Mouse (Mus musculus) forebrain, embryonic 14.5 days (tissue): ENCODE measurements around the gene Cox15. TPM values are rescaled to one million over a fixed set of nuclear protein-coding genes. Genes with fewer than 3 reads are reported as not detected.

Experiments used
- ATAC-seq: fragments of 200-750 bp; cut with Nextera tagmentation; 2 replicates; pipeline ENCODE4 v1.8.0; 2017; ENCODE audit warnings: mild to moderate bottlenecking, moderate library complexity
- DNase-seq: peaks from one replicate; pipeline ENCODE4 v3.0.0-alpha.2; 2015; ENCODE audit warnings: low spot score
- H3K27ac ChIP-seq: fragments of 300-500 bp; sonication (generic); 2 replicates; pipeline ENCODE4 v1.5.1; 2014; ENCODE audit warnings: low read depth, mild to moderate bottlenecking, control low read depth, low read length, moderate library complexity
- H3K27me3 ChIP-seq: fragments of 300-500 bp; sonication (generic); replicated peaks from 2 replicates; pipeline ENCODE4 v1.6.1; 2014; ENCODE audit warnings: low read length, control low read depth, mixed read lengths; ENCODE audit not compliant: control insufficient read depth, insufficient read depth
- H3K36me3 ChIP-seq: fragments of 300-500 bp; sonication (generic); 2 replicates; pipeline ENCODE4 v1.6.1; 2014; ENCODE audit warnings: low read length, control low read depth; ENCODE audit not compliant: control insufficient read depth, insufficient read depth
- H3K4me1 ChIP-seq: fragments of 300-500 bp; sonication (generic); 2 replicates; pipeline ENCODE4 v1.6.1; 2014; ENCODE audit warnings: antibody characterized with exemption, low read length, control low read depth; ENCODE audit not compliant: control insufficient read depth, insufficient read depth
- H3K4me2 ChIP-seq: fragments of 300-500 bp; sonication (generic); 2 replicates; pipeline ENCODE4 v1.6.1; 2014; ENCODE audit warnings: mild to moderate bottlenecking, control low read depth, low read length
- H3K4me3 ChIP-seq: fragments of 300-500 bp; sonication (generic); 2 replicates; pipeline ENCODE4 v1.5.1; 2014; ENCODE audit warnings: low read depth, low read length, control low read depth
- H3K9ac ChIP-seq: fragments of 300-500 bp; sonication (generic); 2 replicates; pipeline ENCODE4 v1.6.1; 2014; ENCODE audit warnings: mild to moderate bottlenecking, low read length, control low read depth, moderate library complexity
- H3K9me3 ChIP-seq: fragments of 300-500 bp; sonication (generic); replicated peaks from 2 replicates; pipeline ENCODE4 v1.6.1; 2016; ENCODE audit warnings: low read length, control low read depth, mixed read lengths; ENCODE audit not compliant: control insufficient read depth
- WGBS: fragments of 180-500 bp; shearing (Covaris S2); extraction: QIAGEN DNeasy Blood & Tissue Kit; methylation state at CpG from one replicate; pipeline ENCODE4 v1.1.7; 2014; 5-methylcytosine and 5-hydroxymethylcytosine counted together
- polyA plus RNA-seq: library from polyadenylated mRNA; unstranded; fragments of >200 nt; fragmentation: Nextera tagmentation; extraction: Ambion mirVana; gene quantifications from 2 replicates; pipeline ENCODE4 v1.2.1, GENCODE M21; 2014

Cox15 gene
- polyA plus RNA-seq, 1 experiment from 2014 or later = 5.7 TPM

DNA sequence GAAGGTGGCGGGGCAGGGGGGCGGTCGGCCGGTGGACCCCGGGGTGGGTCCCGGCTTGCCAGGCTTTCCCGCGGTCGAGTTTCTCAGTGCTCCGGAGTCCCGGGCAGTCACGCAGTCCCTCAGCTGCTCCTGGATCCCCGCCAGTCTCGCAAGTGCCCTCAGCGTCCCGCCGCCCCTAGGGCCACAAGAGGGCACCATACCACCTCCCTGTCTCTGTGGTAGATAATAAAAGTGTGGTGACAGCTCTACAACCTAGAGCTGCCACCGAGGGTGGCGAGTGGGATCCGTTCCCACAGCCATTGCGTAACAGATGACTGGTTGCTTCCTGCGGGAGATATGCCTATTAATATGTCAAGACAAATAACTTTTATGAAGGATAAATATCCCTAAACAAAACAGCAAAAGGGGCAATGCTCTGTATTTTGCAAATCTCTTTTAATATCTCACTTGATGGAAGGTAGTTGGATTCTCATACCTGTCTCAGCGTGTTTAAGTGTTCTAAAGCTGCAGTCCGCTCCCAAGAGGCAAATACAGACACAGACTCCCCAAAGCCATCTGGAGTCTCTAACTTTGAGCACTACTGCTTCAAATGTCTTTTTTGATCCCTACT is 531 bp upstream of the Cox15 start:
- peaks cover 25% of the 10 kb centered on the region for H3K36me3 ChIP-seq
- H3K4me2 ChIP-seq = peak overlapping the region; percentile 67
- H3K4me1 ChIP-seq = no peaks in the 10 kb centered on the region; the same call in 1 of the 2 replicates
- peak overlapping the region; percentile 68 for H3K9ac ChIP-seq
- H3K4me3 ChIP-seq = peak overlapping the region; percentile 55
- no peaks in the 10 kb centered on the region for H3K9me3 ChIP-seq
- peak overlapping the region; percentile 90 for H3K27ac ChIP-seq
- peak; percentile 85 for DNase-seq
- 2% methylated on average over 23 of the region's 24 CpGs for WGBS
- H3K27me3 ChIP-seq = no peaks in the 10 kb centered on the region
- ATAC-seq = peak; percentile 89

DNA sequence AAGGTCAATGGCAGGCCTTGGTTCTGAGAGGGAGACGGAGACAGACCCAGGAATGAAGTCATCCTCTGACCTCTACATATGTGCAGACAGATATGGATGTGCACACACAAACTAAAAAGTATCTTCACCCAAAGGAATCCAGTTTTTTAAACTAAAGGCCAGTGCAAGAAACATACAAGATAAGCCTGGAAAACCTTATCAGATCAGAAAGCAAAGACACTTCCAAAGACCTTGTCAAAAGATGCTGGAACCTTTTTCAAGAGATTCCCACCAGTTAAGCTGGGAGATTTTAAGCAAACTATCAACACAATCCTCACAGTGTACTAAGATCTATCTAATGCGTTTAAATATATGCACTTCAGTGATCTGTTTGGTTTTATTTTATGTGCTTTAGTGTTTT is 2.8 kb downstream of the Cox15 start:
- H3K4me2 ChIP-seq = no peak overlapping the region
- peaks cover 57% of the 10 kb centered on the region for H3K36me3 ChIP-seq
- H3K9me3 ChIP-seq = no peaks in the 10 kb centered on the region
- ATAC-seq = no peak
- no peak overlapping the region for H3K4me3 ChIP-seq
- WGBS = 96% methylated on average over 2 of the region's 2 CpGs
- H3K27me3 ChIP-seq = no peaks in the 10 kb centered on the region
- no peak overlapping the region for H3K9ac ChIP-seq
- no peaks in the 10 kb centered on the region; the same call in 1 of the 2 replicates for H3K4me1 ChIP-seq
- H3K27ac ChIP-seq = no peak overlapping the region
- DNase-seq = no peak

DNA sequence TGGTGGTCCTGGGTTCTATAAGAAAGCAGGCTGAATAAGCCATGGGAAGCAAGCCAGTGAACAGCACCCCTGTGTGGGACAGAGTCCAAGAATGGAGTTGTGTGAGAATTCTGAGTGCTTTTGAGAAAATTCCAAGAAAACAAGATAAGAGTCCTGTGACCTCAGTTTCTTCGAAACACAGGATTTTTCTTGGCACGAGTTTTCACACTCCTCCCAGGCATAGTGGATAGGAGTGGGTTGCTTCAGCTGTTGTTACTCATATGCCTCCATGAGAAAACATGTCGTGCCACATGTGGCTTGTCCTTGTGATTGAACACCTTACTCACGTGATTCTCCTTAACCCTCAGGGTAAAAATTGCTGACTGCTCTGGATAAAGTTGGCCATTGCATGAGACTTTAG is 4.9 kb downstream of the Cox15 start:
- H3K36me3 ChIP-seq = peaks cover 73% of the 10 kb centered on the region
- no peak overlapping the region for H3K4me3 ChIP-seq
- no peak for ATAC-seq

DNA sequence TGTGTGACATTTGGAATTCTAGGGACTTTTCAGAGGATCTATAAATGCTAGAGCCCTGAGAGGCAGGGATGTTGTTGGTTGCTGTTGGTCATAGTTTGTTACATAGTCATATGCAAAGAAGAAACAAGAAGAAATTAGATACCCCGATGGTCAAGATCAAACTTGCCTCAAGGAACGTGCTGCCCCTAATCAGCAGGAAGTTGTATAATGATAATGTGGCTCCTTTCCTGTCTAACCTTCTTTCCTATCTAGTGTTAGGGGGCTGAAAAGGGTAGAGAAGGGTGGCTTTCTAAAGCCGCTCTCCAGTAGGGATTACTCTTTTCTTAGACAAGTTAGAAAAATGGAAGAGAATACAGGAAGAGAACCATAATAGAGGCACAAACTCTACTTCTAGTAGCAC is 7.1 kb downstream of the Cox15 start:
- H3K27me3 ChIP-seq = no peaks in the 10 kb centered on the region
- H3K36me3 ChIP-seq = peaks cover 89% of the 10 kb centered on the region
- DNase-seq = no peak
- H3K27ac ChIP-seq = no peak overlapping the region
- no peaks in the 10 kb centered on the region for H3K9me3 ChIP-seq
- H3K9ac ChIP-seq = no peak overlapping the region
- ATAC-seq = no peak
- WGBS = over 99% methylated on average over 3 of the region's 3 CpGs
- no peak overlapping the region for H3K4me3 ChIP-seq
- no peaks in the 10 kb centered on the region for H3K4me1 ChIP-seq
- no peak overlapping the region for H3K4me2 ChIP-seq

More for the DNA sequence above, 4.9 kb downstream of the Cox15 start:
- 92% methylated on average over 4 of the region's 4 CpGs for WGBS
- Histone ChIP-seq H3K9ac (no peak overlapping the region), H3K4me2 (no peak overlapping the region), H3K27ac (no peak overlapping the region), H3K9me3 (no peaks in the 10 kb centered on the region), H3K27me3 (no peaks in the 10 kb centered on the region), H3K4me1 (no peaks in the 10 kb centered on the region)
- no peak for DNase-seq

DNA sequence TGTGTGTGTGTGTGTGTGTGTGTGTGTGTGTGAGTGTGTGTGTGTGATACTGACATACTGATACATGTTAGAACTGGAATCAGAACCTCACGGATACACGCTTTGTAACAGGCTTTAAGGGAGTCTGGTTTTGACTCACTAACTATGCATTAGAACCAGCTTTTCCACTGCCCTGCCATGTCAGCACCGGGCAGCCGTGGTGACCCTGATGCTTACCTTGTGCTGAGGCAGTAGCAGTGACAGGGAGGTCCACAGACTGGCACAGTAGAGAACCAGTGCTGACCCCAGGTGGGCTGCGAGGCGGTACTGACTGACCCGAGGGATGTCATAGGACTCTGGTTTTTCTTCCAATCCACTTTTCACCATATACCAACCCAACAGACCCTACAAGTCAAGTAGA is 9.4 kb downstream of the Cox15 start:
- Histone ChIP-seq H3K4me3 (no peak overlapping the region), H3K9ac (no peak overlapping the region), H3K4me2 (no peak overlapping the region), H3K27me3 (no peaks in the 10 kb centered on the region), H3K9me3 (no peaks in the 10 kb centered on the region), H3K4me1 (no peaks in the 10 kb centered on the region), H3K36me3 (peaks cover 91% of the 10 kb centered on the region), H3K27ac (no peak overlapping the region)
- DNase-seq (no peak), ATAC-seq (no peak)
- 95% methylated on average over 7 of the region's 7 CpGs for WGBS

DNA sequence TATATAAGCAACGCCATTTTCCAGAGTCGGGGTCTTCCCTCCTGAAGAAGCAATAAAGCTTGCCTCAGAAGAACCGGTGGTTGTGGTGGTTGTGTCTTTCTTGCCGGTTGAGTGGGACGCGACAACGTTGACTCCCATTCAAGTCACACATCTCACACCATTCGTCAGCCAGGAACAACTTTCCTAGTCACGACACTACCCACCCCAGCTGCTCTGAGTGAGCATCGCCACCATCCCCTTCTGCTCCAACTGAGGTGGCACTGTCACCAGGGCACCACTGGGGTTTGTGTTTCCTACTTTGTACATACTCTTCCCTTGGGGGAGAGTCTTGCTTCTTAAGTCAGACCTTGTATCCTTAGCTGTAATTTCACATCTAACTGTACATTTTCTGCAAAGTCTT is 14.4 kb downstream of the Cox15 start:
- ATAC-seq = no peak
- no peaks in the 10 kb centered on the region for H3K9me3 ChIP-seq
- H3K4me3 ChIP-seq = no peak overlapping the region
- no peak for DNase-seq
- 97% methylated on average over 10 of the region's 10 CpGs for WGBS
- H3K4me2 ChIP-seq = no peak overlapping the region
- no peak overlapping the region for H3K9ac ChIP-seq
- no peaks in the 10 kb centered on the region for H3K4me1 ChIP-seq
- no peaks in the 10 kb centered on the region for H3K27me3 ChIP-seq
- H3K36me3 ChIP-seq = peaks cover 91% of the 10 kb centered on the region
- H3K27ac ChIP-seq = no peak overlapping the region

DNA sequence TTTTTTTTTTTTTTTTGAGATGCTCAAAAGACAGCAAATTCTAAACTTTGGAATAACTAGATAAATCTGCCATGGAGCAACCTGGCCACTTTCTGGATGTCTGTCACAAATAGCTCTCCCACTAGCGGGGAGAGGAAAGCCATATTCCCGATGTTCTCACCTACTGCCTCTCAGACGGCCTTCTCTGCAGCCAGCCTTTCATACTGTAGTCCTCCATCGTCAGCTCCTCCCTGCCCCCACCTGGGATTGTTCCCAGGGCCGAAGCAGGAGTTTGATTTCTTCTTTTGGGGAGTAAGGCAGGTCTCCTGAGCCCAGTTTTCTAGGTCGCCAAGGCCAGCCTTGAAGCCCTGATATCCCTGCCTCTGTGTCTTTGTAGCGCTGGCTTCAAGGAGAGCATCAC is 21.6 kb downstream of the Cox15 start:
- Histone ChIP-seq H3K9ac (no peak overlapping the region), H3K27me3 (no peaks in the 10 kb centered on the region), H3K9me3 (no peaks in the 10 kb centered on the region), H3K4me1 (no peaks in the 10 kb centered on the region), H3K4me2 (no peak overlapping the region), H3K4me3 (no peak overlapping the region), H3K27ac (no peak overlapping the region), H3K36me3 (peaks cover 60% of the 10 kb centered on the region)
- no peak for DNase-seq
- no peak for ATAC-seq
- WGBS = 71% methylated on average over 7 of the region's 7 CpGs

DNA sequence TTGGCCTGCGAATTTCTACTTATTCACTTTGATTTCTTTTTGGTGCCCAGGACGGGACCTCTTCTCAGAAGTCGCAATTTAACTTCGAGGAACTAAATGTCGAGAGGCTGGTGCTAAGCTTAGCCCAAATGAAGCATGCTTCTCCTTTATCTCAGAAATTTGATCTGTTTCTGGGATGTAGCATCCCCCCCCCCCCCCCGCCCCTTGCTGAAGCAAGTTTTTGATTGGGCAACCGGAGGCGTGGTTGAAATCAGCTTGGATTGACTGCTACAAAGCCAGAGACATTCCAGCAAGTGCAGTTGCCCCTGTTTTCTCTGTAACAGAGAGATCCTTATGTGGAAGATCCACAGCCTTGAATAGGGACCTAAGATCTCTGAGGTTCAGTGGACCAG is 22.8 kb downstream of the Cox15 start:
- Histone ChIP-seq H3K36me3 (peaks cover 62% of the 10 kb centered on the region), H3K4me1 (no peaks in the 10 kb centered on the region), H3K4me2 (peak overlapping the region; percentile 39), H3K27ac (no peak overlapping the region), H3K4me3 (no peak overlapping the region), H3K9me3 (no peaks in the 10 kb centered on the region), H3K27me3 (no peaks in the 10 kb centered on the region), H3K9ac (peak overlapping the region; percentile 18; the same call in 1 of the 2 replicates)
- DNase-seq = no peak
- no peak for ATAC-seq
- 38% methylated on average over 8 of the region's 8 CpGs for WGBS

DNA sequence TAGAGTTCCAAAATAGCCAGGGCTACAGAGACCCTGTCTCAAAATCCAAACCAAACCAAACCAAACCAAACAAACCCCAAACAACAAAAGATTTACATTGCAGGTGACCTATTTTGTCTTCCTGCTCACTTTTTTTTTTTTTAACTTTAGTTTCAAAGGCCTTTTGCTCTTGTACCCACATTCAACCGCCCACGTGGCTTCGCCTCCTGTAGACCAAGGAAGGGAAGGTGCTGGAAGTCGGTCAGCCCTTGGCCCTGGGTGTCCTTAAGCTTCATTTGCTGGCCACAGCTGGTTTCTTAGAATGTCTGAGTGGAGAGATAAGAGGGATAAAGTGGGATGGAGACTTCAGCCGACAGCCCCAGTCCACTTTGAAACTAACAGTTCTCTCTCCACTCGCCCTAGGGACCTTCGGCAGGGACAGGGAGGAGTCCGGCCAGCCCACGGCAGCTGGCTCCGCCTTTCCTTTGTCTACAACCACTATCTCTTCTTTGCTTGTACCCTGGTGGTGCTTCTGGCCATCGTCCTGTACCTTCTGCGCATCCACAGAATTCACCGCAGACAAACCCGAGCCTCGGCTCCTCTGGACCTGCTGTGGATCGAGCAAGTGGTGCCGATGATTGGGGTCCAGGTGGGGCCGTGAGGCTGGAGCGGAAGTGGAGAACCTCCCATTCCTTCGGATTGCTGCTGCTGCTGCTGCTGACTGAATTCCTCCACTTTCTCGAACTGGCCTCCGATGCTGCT is 23.3 kb downstream of the Cox15 start:
- H3K27me3 ChIP-seq = no peaks in the 10 kb centered on the region
- DNase-seq (no peak), ATAC-seq (no peak)
- H3K4me2 ChIP-seq = peak overlapping the region; percentile 39
- 49% methylated on average over 22 of the region's 22 CpGs for WGBS
- H3K36me3 ChIP-seq = peaks cover 58% of the 10 kb centered on the region
- no peaks in the 10 kb centered on the region for H3K9me3 ChIP-seq
- H3K27ac ChIP-seq = no peak overlapping the region
- H3K4me1 ChIP-seq = no peaks in the 10 kb centered on the region
- no peak overlapping the region for H3K4me3 ChIP-seq
- H3K9ac ChIP-seq = peak overlapping the region; percentile 18; the same call in 1 of the 2 replicates
